Mouse (Mus musculus) cerebellum, postnatal 36 days (tissue): ENCODE results near the gene Syndig1.
A peak's percentile ranks its signal among the peaks of the same experiment; 100 is the strongest.

ENCODE experiments used
- DNase-seq, 2 experiments: peaks; one replicate each; pipeline ENCODE4 v3.0.0; 2021 to 2022; ENCODE audit warnings: mixed read lengths in 2 of 2

Gene Syndig1

DNA sequence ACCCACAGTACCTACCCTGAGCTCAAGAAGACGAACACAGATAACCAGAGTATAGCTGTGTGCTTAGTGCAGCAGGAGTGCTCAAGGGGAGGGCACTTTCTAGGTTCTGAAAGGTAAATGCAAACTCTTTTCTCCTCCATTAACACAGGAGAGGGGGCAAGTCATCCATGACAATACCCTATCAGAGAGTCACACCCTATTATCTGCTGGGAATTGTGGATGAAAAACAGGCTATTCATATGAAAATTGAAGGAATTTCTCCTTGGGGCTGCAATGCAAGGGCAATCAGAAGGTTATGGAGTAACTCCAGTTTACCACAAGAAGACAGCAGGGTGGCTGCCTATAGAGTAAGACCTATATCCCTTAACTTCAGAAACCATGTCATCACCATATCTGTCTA is 154.1 kb downstream of the Syndig1 start:
- DNase-seq: no peak

DNA sequence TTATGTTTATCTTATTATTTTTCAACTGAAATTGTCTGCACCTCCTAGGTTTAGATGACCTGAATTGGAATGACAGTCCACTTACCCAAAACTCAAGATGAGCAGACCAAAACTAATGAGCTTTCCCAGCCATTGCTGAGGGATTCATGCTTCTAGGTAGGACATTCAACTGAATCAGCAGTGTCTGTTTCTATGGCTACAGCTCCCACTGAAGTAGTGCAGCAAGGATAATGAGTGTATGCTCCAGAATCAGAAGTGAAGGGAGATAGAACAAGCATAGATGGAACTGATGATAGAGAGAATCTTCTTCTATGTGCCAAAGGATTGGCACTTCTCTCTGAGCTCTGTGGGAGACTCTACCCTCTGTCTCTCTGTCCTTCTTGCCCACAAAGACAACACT is 158.6 kb downstream of the Syndig1 start:
- no peak for DNase-seq

DNA sequence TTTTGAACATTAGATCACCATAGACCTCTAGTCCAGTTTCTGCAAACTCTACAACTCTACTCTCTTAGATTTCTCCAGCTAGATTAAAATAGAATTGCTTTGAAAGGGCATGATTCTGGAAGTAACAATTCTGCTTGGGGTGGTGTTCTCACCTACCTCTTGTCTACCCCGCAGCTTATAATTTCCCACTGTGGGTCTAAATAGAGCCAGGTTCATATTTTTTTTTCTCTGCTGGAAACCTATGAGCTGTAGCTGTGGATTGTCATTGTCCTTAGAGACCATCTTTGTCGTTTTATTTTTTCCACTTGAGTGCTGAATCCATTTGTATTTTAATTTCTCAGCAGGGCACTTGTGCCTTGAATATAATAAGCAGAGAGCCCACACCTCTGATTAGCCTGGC is 162.5 kb downstream of the Syndig1 start:
- no peak for DNase-seq

DNA sequence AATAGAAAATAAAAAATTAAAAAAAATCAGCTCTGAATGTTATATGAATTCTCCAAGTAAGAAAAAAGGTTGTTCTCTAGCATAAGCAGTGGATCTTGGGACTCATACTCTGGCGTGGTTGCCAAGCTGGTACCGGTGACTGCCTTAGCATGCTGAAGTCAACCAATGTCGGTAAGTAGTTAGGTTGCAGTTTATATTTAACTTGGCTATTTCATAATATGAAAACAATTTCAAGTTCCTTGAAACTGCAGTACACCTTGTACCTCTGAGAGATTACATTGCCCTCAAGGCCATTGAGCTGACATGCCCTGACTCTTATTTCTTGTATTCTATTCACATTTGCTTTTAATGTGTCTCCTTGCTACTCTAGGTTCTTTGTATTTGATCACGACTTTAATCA is 163.9 kb downstream of the Syndig1 start:
- no peak for DNase-seq

DNA sequence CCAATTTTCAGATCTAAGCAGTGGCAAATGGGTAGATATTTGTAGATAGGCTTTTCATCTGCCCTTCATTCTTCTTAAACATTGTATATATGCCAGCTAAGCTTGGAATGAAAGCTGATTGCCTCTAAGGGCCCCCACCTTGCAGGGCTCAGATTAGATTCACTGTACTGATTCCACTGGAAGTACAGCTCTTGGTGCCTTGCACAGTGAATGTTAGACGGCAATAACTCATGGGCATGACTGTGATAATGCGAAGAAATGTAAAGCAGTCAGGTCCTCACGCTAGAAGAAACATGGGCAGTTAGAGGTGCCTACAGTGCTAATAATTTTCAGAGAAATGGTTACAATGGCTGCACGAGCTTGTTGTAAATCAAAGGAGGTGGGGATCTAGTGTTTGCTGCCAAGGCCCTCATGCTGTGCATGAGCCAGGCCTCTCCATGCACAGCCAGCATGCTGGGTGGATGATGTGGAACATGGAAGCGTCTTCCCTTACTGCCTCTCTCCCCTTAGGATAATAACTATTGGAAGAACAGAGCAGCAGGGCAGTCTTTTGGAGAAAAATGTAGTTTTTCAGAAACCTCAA is 167.5 kb downstream of the Syndig1 start:
- DNase-seq: no peak

DNA sequence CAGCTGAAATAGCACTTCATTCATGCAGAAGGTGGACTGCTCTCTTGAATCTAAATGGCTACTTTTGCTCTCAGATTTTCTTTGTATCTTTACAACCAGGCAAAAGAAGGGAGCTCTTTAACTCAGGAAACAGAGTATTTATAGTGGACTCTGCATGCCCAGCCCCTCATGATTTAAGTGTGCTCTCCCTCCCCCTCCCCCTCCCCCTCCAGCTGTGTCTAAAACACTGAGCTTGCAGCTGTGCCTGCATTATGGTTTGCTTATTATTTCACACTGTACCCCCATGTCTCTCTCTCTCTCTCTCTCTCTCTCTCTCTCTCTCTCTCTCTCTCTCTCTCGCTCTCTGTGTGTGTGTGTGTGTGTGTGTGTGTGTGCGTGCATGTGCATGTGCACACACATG is 168.6 kb downstream of the Syndig1 start:
- no peak for DNase-seq

DNA sequence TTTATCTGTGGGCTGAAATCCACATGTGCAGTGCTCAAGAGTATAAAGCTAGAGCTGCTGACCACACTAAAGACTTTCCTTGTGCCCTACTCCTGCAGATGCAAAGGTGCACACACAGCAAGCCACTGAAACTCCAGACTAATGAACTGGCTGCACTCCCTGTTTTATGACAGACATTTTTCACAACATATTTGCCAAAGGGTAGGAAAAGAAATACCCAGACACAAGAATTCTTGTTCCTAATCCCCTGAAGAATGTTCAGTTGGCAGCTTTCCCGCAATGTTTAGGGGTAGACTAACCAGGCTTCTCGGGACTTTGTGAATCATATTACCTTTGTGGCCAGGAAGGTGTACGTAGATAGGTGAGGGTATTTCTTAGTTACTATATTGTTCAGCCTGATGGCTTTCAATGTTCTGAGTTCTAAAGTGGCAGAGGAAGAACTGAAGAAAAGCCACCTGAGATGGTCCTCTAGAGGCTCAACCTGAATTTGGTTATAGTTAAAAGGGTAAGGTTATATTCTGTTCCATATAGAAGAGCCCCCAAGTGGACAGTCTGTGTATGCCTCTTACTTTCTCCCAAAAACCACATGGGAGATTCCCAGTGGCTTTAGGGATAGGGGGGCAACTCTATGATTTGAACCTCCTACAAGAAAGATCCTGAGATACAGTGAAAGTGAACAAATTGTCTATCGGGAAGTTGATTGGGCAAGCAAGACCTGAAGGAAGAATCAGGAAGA is 169.5 kb downstream of the Syndig1 start:
- peak in 1 of 2 experiments; percentile 14 for DNase-seq

DNA sequence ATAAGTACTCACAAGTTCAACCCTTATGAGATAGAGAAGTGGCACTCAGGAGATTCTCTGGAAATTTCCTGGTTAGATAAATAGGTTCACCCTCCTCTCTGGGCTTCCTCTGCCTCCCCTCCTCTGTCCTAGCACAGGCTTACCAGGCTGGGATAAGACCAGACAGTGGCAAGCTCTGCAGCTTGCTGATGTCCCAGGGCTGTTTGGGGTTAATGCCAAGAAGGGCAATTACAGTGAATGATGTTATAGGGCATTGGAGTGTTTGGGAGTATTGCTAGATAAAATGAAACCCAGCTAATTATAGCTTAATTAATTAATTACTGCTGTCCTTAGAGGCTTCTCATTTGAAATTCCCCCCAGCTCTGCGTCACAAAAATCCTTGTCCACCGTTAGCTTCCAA is 171.6 kb downstream of the Syndig1 start:
- DNase-seq: no peak

DNA sequence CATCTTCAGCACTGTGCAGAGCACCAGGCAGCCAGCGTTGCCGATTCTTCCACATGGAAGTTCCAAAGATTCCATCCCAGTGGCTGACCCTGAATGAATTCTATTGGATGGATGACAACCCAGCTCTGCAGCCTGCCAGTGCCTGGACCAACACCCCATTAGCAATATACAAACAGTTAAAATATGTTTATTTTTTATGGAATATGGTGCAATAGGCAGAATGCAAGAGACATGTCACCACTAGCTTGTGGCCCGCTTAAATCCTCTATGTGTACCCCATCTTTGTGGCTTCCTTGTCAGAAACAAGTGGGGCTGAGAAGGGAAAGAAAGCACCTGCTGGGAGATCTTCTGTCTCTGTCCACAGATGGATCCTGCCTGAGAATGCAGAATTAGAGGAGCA is 174.5 kb downstream of the Syndig1 start:
- no peak for DNase-seq

DNA sequence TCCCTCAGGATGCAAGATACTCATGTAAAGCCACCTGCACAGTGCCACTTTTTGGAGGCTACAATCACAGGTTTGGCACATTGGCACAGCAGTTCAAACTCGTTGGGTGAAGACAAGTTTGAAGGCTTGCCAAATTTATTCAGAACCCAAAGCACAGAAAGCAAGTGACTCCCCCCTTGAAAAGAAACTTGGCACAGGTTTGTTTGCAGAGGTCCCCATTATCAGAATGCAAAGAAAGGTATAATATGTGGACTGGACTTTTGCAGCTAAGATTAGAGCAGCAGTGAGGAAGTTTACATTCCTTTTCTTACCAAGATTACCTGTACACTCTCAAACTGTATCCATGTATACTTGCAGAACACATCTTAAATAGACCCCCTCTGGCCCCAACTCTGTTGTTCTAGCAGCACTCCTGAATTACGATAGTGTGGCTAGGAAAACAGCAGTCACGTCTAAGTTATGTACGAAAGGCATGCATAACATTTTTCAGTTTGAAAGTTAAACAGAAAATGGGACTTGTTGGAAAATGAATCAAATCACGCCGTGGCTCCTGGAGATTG is 183.9 kb downstream of the Syndig1 start:
- no peak for DNase-seq

DNA sequence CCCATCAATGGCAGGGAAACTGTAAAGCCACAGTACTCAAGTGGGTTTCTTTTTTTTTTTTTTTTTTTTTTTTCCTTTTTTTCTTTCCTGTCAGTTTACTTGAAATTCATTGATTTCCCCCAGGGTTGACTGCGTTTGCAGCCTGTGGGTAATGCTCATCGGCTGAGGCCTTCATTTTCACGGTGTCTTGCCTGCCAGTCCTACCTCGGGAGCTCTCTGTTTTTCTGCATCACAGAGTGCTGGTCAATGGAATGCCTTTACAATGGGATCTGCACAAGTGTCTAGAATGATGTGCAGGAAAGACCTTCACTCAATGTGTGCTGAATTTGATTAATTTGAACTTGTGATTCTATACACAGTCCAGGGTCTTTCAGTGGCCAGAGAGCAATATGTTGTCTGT is 184.8 kb downstream of the Syndig1 start:
- no peak for DNase-seq

DNA sequence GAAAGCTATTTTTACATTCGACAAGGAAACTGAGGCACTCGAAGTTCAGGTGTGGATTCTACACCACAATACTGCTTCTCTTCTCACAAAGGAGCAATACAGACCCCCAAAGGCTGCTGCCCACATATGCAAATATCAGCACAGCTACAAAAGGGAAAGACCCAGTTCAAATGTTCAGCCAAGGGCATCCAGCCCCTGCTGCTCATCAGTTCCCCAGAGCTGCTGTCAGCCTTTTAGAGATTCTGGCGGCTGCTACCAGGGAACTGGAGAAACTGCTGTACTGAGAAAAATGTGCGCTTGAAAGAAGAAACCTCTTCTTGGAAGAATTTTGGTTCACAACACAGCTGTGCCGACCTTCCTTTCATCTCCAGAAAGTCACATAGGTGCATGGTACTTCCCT is 187.3 kb downstream of the Syndig1 start:
- DNase-seq: no peak

DNA sequence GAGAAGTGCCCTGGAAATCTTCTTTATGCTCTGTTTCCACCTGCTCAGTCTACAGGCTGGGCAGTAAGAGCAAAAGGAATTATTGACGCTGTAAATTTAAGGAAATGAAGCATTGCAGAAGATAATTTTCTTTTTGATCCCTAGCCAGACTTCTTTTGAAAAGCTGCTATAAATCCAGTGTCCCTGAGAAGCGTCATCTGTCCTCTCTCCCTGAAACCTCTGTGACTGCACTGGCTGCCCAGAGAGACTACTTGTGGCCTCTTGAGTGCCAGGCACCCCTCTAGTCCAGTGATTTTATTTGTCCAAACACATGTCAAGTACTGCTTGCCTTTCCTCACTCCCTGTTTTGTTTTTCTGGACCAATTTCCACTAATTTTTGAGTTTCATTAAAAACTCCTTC is 191.7 kb downstream of the Syndig1 start:
- DNase-seq: no peak

DNA sequence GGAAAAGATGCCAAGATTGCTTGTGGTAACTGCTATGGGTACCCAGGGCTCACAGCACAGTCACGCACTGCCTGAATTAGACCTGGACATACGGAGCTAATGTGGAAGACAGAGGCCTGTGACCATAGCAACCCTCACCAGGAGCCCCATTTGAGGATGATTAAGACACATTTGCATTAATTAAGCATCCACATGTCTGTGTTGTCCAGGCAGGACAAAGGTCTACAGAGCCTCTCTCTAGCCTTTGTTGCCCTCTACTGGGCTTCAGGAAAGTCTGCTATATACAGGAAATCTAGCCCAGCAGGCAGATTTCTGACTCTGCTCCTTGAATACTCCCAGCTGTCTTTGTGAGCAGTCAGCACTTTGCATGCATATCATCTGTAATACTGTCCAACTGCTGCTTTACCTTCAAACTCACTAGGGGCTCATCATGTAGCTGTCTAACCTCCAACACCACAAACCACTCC is 194.9 kb downstream of the Syndig1 start:
- DNase-seq: peak; percentile 11 to 38

DNA sequence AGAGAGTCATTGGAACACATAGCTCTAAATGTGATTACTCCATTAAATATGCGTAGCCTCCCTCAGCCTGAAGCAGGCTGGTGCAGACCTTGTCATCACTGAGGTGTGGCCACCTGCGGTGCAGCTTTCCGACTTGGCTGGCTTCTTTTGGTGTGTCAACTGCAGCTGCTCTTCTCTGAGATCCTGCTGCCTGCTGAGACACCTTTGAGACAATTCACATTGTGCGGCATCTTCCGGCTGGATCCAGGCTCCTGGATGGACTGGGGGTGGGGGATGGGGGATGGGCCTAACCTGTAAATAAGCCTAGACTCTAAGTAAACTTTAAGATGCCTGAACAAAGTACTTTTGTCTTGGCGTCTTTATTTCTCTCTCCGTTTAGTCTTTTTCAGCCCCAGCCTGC is 214.5 kb downstream of the Syndig1 start:
- DNase-seq: no peak
